Mouse (Mus musculus): Measurements from ENCODE around the gene Sh2b2.

GRCm38 (mm10) chr5:136252899-136253298 is 6.5 kb upstream of the Sh2b2 start:
- TF ChIP-seq CTCF (IDR thresholded peaks at IDR 0.05): peak; percentile 96
- TF ChIP-seq POLR2A (IDR thresholded peaks at IDR 0.05; ENCODE audit: insufficient read depth, low read depth, low read length): no peak
- 0 out of 2 replicates have a peak, but pooled peaks have one; percentile 62 for TF ChIP-seq EP300 (IDR thresholded peaks at IDR 0.05; ENCODE audit: insufficient read depth, low read depth, low read length)

All from heart, adult 2 months (tissue).